Mouse (Mus musculus) heart, adult 2 months (tissue): ENCODE measurements around the gene Sucla2. TPM values are rescaled to one million over a fixed set of nuclear protein-coding genes. Genes with fewer than 3 reads are reported as not detected.

Experiments used
- DNase-seq, 2 experiments: peaks; one replicate each; pipeline ENCODE4 v3.0.0; 2021
- H3K27ac ChIP-seq: fragments of 200-600 bp; 2 replicates; pipeline ENCODE4 v1.8.1; 2022
- H3K27me3 ChIP-seq: fragments of 200-500 bp; 2 replicates; pipeline ENCODE4 v1.6.1; 2012; ENCODE audit warnings: mild to moderate bottlenecking, low read length, inconsistent platforms, mixed read lengths; ENCODE audit not compliant: control insufficient read depth, insufficient read depth
- H3K36me3 ChIP-seq: fragments of 200-500 bp; 2 replicates; pipeline ENCODE4 v1.6.1; 2012; ENCODE audit warnings: low read length, inconsistent platforms; ENCODE audit not compliant: control insufficient read depth, insufficient read depth
- H3K4me1 ChIP-seq: fragments of 200-500 bp; 2 replicates; pipeline ENCODE4 v1.6.1; 2011; ENCODE audit warnings: low read length; ENCODE audit not compliant: control insufficient read depth, insufficient read depth
- H3K4me3 ChIP-seq: fragments of 200-600 bp; 2 replicates; pipeline ENCODE4 v1.8.1; 2022
- H3K79me2 ChIP-seq: fragments of 200-500 bp; replicated peaks from 2 replicates; pipeline ENCODE4 v1.6.1; 2012; ENCODE audit warnings: mild to moderate bottlenecking, inconsistent platforms, low read length, moderate library complexity, mixed read lengths; ENCODE audit not compliant: control insufficient read depth, insufficient read depth
- H3K9ac ChIP-seq: fragments of 200-500 bp; 2 replicates; pipeline ENCODE4 v1.6.1; 2012; ENCODE audit warnings: low read depth, mild to moderate bottlenecking, control low read depth, inconsistent platforms, low read length, mixed read lengths
- CTCF ChIP-seq: fragments of 200-600 bp; IDR thresholded peaks from 2 replicates; pipeline ENCODE4 v1.8.1; 2022; ENCODE audit warnings: antibody characterized with exemption, mild to moderate bottlenecking, moderate library complexity
- EP300 ChIP-seq: fragments of 200-500 bp; IDR thresholded peaks from 2 replicates; pipeline ENCODE4 v1.6.1; 2011; ENCODE audit warnings: low read depth, low read length, control low read depth; ENCODE audit not compliant: insufficient read depth
- POLR2A ChIP-seq: fragments of 200-500 bp; IDR thresholded peaks from 2 replicates; pipeline ENCODE4 v1.6.1; 2011; ENCODE audit warnings: mild to moderate bottlenecking, low read depth, low read length, control low read depth; ENCODE audit not compliant: insufficient read depth
- WGBS: fragments of 180-500 bp; shearing (Covaris S2); methylation state at CpG from one replicate; pipeline ENCODE4 v1.1.7; 2018; 5-methylcytosine and 5-hydroxymethylcytosine counted together
- intact Hi-C: fragments of 180-260 bp; cut with DNase I; formaldehyde crosslinking; loops from one replicate; pipeline ENCODE4 v1.15.1; 2025
- long read RNA-seq: library from polyadenylated mRNA; stranded (forward); transcript quantifications from one replicate; pipeline ENCODE4 v2.0.0, GENCODE M21; 2021
- polyA plus RNA-seq: library from polyadenylated mRNA; depleted of rRNA; stranded (reverse); fragments of >200 nt; gene quantifications from 2 replicates; pipeline ENCODE4 v1.2.3, GENCODE M21; 2012; rRNA removed
- total RNA-seq, 2 experiments: library from RNA; stranded (reverse); gene quantifications; 2 replicates each; pipeline ENCODE4 v1.2.3; 2021

Gene Sucla2
- total RNA-seq (100 to 1,000 TPM; 693 to 811 TPM), polyA plus RNA-seq (125 and 246 TPM in 2 replicates)
- long read RNA-seq, transcript Sucla2-203 (11 exons, 2,229 nt), result major isoform, 894 of 941 reads
- long read RNA-seq, partial matches to known transcripts, result 16 of 941 reads
- long read RNA-seq, other reads (novel, unspliced or antisense), result 29 of 941 reads

DNA sequence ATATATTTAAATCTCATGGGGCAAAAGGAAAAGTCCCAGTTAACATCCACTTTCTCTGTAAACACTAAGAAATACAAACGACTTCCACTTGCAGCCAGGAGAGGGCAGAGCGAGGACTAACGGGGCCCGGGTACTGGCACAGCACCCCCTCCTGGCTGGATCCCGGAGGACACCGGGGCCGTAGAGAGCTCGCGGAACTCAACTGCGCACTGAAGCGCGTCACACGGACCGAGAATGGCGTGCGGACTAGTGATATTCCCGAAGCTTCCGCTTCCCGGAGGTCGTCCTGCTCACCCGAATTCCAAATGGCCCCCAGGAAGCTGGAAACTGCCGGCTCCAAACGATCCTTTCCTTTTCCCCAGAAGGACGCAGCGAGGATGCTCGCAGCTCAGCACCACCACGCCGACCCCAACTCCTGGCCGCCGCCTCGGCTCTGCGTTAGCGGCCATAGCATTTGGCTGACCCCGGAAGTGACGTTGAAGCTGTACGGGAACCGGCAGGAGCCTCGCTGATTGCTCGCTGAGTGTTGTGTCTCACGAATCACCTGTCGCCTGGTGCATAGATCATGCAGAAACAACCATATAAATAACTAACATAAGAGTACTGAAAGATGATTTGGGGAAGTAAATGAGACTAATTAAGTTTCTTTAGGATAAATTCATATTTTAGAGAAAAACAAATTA is at the start of gene Sucla2:
Gene Sucla2 (plus strand): TSS at position 554 of the 683 bp plus-strand sequence.
- intact Hi-C loops, result loop anchor here (1.0 to 10.0 kb wide), 3 partner anchors 15 to 1120 kb away; partner anchors contain the start of genes Htr2a and Med4
- 2% methylated on average over 41 of the region's 41 CpGs for WGBS

DNA sequence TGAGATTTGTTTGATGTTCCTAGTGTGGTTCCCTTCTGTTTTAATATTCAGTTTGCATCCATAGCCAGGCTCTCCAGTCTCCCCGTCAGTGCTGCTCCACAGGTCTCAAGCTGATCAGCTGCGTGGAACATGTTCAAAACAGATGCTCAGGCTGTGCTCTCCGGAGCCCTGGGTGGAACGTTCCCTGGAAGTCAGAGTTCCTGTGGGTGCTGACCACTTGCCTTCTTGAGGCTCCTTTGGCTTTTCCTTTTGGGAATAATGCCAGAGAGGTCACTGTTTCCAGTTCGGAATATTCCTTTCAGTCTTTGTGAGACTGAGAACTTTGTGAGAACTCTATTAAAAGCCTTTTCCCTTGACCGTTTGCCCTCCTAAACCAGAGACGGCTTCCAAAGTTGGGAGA is 49.6 kb upstream of the Sucla2 start:
- Histone ChIP-seq H3K4me1 (peaks cover 23% of the 10 kb centered on the region), H3K27me3 (no peaks in the 10 kb centered on the region), H3K9ac (no peak overlapping the region), H3K27ac (peak overlapping the region; percentile 88), H3K79me2 (no peaks in the 10 kb centered on the region), H3K4me3 (peak overlapping the region; percentile 25; the same call in 1 of the 2 replicates), H3K36me3 (peaks cover 6% of the 10 kb centered on the region)
- DNase-seq, result peak; percentile 55 to 72
- TF ChIP-seq EP300 (peak; percentile 86), POLR2A (peak; percentile 47; the same call in 1 of the 2 replicates), CTCF (no peak)
- 34% methylated on average over 7 of the region's 7 CpGs for WGBS
- intact Hi-C loops, result loop anchor here (2.0 to 5.0 kb wide), 2 partner anchors 91 to 368 kb away; partner anchors contain the start of gene Itm2b

More for the DNA sequence above, at the start of gene Sucla2:
- no peaks in the 10 kb centered on the region for H3K79me2 ChIP-seq
- H3K27me3 ChIP-seq, result no peaks in the 10 kb centered on the region
- TF ChIP-seq EP300 (peak; percentile 85), CTCF (peak; percentile 97; the same call in 1 of the 2 replicates), POLR2A (peak; percentile 28; the same call in 1 of the 2 replicates)
- no peaks in the 10 kb centered on the region for H3K4me1 ChIP-seq
- peak within 1 kb of the TSS; percentile 71 for H3K9ac ChIP-seq
- peak; percentile 95 to 96 for DNase-seq
- H3K27ac ChIP-seq, result peak within 1 kb of the TSS; percentile 96
- no peaks in the 10 kb centered on the region for H3K36me3 ChIP-seq
- peak within 1 kb of the TSS; percentile 60 for H3K4me3 ChIP-seq

DNA sequence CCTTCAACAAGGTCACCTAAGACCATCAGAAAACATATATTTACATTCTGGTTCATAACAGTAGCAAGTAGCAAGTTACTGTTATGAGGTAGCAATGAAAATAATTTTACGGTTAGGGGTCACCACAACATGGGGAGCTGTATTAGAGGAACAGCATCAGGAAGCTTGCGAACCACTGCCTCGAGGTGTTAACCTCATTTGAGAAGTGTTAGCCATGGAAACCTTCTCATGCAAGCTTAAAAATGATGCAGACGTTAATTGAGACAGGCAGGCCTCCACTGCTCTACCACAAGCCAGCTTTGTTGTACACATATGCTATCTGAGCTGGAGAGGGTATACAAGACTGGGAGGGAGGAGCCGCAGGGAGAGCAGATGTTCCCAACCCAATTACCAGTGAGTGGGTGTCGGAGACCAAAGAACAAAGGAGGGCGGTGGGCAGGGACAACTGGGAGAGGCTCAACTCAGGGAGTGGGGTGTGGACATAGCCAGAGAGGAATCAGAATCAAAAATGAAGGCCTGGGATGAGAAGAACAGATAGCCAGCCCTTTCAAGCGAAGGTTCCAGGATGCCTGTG is 48.7 kb upstream of the Sucla2 start:
- Histone ChIP-seq H3K9ac (no peak overlapping the region), H3K27ac (peak overlapping the region; percentile 88), H3K36me3 (peaks cover 6% of the 10 kb centered on the region), H3K4me1 (peaks cover 23% of the 10 kb centered on the region), H3K79me2 (no peaks in the 10 kb centered on the region), H3K4me3 (no peak overlapping the region), H3K27me3 (no peaks in the 10 kb centered on the region)
- 68% methylated on average over 8 of the region's 8 CpGs for WGBS
- TF ChIP-seq POLR2A (no peak), EP300 (0 out of 2 replicates have a peak, but pooled peaks have one; percentile 7), CTCF (no peak)
- peak in 1 of 2 experiments; percentile 51 for DNase-seq
- intact Hi-C loops, result loop anchor here (5.0 kb wide), 1 partner anchor 369 kb away; no protein-coding TSS in a partner anchor

DNA sequence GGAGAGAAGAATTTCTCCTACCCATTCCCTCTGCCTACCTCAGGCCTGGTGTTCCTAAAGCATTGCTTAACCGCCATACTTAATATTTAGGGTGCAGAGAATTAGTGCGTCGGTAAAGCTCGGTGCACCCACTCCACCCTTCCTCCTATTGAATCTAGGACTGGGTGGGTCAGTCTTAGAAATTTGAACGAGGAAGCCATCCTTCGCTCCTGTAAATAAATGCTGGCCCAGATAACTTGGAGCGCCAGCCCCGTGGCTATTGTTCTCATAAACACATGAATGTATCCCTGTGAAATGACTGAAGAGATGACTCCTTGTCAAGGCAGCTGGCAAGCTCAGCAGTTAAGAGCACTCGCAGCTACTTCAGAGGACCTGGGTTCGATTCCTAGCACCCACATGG is 48.0 kb upstream of the Sucla2 start:
- DNase-seq, result peak; percentile 35 to 41
- Histone ChIP-seq H3K9ac (no peak overlapping the region), H3K4me1 (peaks cover 23% of the 10 kb centered on the region), H3K79me2 (no peaks in the 10 kb centered on the region), H3K27me3 (no peaks in the 10 kb centered on the region), H3K36me3 (peaks cover 6% of the 10 kb centered on the region), H3K4me3 (no peak overlapping the region), H3K27ac (peak overlapping the region; percentile 88)
- 59% methylated on average over 10 of the region's 10 CpGs for WGBS
- intact Hi-C loops, result loop anchor here (1.0 to 5.0 kb wide), 2 partner anchors 30 to 370 kb away; no protein-coding TSS in a partner anchor
- TF ChIP-seq CTCF (no peak), EP300 (0 out of 2 replicates have a peak, but pooled peaks have one; percentile 52), POLR2A (no peak)

DNA sequence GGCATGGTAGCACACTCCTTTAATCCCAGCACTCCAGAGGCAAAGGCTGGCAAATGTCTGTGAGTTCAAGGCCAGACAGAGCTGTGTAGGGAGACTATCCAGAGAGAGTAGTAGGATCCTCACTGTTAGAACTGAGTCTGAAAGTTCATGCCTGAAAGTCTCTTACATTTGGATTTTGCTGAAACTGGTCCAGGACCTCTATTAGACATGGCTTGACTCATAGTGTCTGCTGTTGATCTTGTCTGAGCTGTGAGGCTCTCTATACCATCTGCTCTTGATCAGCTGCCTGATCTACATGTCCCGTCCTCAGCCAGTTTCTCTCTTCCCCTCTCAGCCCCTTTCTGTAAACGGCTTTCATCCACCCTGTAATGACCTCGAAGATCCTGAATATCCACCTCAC is 46.8 kb upstream of the Sucla2 start:
- no peak overlapping the region for H3K27ac ChIP-seq
- H3K4me1 ChIP-seq, result peaks cover 23% of the 10 kb centered on the region
- H3K9ac ChIP-seq, result no peak overlapping the region
- no peaks in the 10 kb centered on the region for H3K27me3 ChIP-seq
- intact Hi-C loops, result loop anchor here (5.0 kb wide), 1 partner anchor 371 kb away; no protein-coding TSS in a partner anchor
- H3K4me3 ChIP-seq, result no peak overlapping the region
- H3K79me2 ChIP-seq, result no peaks in the 10 kb centered on the region
- WGBS, result 89% methylated on average over 3 of the region's 3 CpGs
- DNase-seq, result no peak
- H3K36me3 ChIP-seq, result peaks cover 6% of the 10 kb centered on the region
- TF ChIP-seq EP300, result no peak
- no peak for TF ChIP-seq POLR2A
- no peak for TF ChIP-seq CTCF
